Mouse (Mus musculus): ENCODE data around the gene Dapk1.
A peak's percentile ranks its signal among the peaks of the same experiment; 100 is the strongest.
"Not testable (repeated sequence)": the region's sequence is repeated elsewhere in the genome, so short reads cannot be mapped to it uniquely, and the experiment has no call there.

The Dapk1 gene

GRCm38 (mm10) chr13:60601436-60602415 lies at the start of gene Dapk1:
TSS of gene Dapk1 (plus strand) at chr13:60601947.
- peak; percentile 99 for DNase-seq

GRCm38 (mm10) chr13:60553326-60553725 lies 48.4 kb upstream of the Dapk1 start:
- no peak for DNase-seq

- no peak for DNase-seq
Measured at GRCm38 (mm10) chr13:60556476-60556875, 45.3 kb upstream of the Dapk1 start.

GRCm38 (mm10) chr13:60556911-60557310 lies 44.8 kb upstream of the Dapk1 start:
- no peak for DNase-seq

- no peak for DNase-seq
Measured at GRCm38 (mm10) chr13:60564303-60564702, 37.4 kb upstream of the Dapk1 start.

GRCm38 (mm10) chr13:60568934-60569548 lies 32.7 kb upstream of the Dapk1 start:
- no peak for DNase-seq

- peak; percentile 78 for DNase-seq
Measured at GRCm38 (mm10) chr13:60569549-60569941, 32.2 kb upstream of the Dapk1 start.

GRCm38 (mm10) chr13:60573541-60573940 lies 28.2 kb upstream of the Dapk1 start:
- DNase-seq = peak; percentile 48

- DNase-seq = peak; percentile 81
Measured at GRCm38 (mm10) chr13:60573971-60574370, 27.8 kb upstream of the Dapk1 start.

GRCm38 (mm10) chr13:60578541-60578940 lies 23.2 kb upstream of the Dapk1 start:
- DNase-seq = no peak

- DNase-seq = no peak
Measured at GRCm38 (mm10) chr13:60594866-60595265, 6.9 kb upstream of the Dapk1 start.

GRCm38 (mm10) chr13:60595519-60595918 lies 6.2 kb upstream of the Dapk1 start:
- no peak for DNase-seq

- peak; percentile 95 for DNase-seq
Measured at GRCm38 (mm10) chr13:60602416-60603251, 887 bp downstream of the Dapk1 start.

- DNase-seq = no peak
Measured at GRCm38 (mm10) chr13:60603252-60603562, 1.5 kb downstream of the Dapk1 start.

- DNase-seq = no peak
Measured at GRCm38 (mm10) chr13:60607411-60607810, 5.7 kb downstream of the Dapk1 start.

GRCm38 (mm10) chr13:60608411-60609046 lies 6.8 kb downstream of the Dapk1 start:
- DNase-seq = no peak

- DNase-seq = no peak
Measured at GRCm38 (mm10) chr13:60609234-60609633, 7.5 kb downstream of the Dapk1 start.

- DNase-seq = no peak
Measured at GRCm38 (mm10) chr13:60610558-60610957, 8.8 kb downstream of the Dapk1 start.

- not testable (repeated sequence) for DNase-seq
Measured at GRCm38 (mm10) chr13:60610971-60611370, 9.2 kb downstream of the Dapk1 start.

- DNase-seq = no peak
Measured at GRCm38 (mm10) chr13:60612160-60612559, 10.4 kb downstream of the Dapk1 start.

GRCm38 (mm10) chr13:60614154-60614553 lies 12.4 kb downstream of the Dapk1 start:
- no peak for DNase-seq

GRCm38 (mm10) chr13:60615057-60615650 lies 13.4 kb downstream of the Dapk1 start:
- DNase-seq = no peak

All from heart, adult 11 months (tissue).